Mouse (Mus musculus): ENCODE results near the gene Bhmt2. TPM values are rescaled to one million over a fixed set of nuclear protein-coding genes. Genes with fewer than 3 reads are reported as not detected.

The Bhmt2 gene
- polyA plus RNA-seq, 1 experiment from 2014 or later, result not detected

DNA sequence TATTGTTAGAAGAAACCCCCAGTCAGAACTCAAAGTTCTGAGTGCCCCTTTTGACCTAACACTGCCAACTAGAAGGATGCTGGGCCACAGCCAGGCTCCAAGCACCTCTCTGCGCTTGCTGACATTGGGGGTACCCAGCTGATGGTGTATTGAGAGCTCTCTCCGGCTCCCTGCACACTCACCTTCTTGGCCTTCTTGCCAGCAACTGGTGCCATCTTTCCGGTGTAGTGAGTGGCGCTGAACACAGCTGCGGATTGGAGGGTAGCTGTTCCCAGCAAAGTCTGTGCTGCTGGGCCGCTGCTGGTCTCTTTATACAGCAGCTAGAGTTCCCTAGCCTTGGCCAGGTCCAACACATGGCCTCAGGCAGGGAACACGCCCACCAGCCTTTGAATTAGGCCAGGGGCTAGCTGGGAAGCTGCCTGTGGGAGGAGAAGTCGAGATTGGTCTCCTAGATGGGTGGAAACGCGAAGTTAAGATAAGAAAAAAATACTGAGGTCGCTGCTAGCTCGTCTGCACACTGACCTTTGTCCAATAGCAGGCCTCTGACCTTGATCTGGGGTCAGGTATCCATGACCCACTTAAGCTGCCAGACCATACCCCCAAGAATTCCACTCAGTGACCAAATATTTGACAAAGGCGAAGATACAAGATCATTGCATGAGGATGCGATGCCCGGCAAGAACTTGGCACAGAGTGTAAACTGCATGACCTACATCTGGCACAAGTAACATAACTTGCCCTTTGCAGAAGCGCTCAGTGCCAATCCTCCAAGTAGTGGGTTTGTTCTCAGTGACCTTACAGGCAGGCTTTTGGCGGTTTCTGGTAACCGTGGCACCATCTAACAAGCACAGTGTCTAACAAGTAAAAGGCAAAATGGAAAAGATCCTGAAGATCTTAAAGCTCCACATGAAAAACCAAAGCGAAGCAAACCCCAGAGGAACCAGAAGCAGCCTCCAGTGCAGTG lies 36.5 kb downstream of the Bhmt2 start, which contains the start of gene Bhmt:
TSS of gene Bhmt (minus strand) at position 680 of the 964 bp plus-strand sequence.
- WGBS, result 61% methylated on average over 19 of the region's 19 CpGs
- Histone ChIP-seq H3K4me3 (no peak within 1 kb of the TSS), H3K9me3 (no peaks in the 10 kb centered on the region), H3K9ac (no peak within 1 kb of the TSS), H3K4me1 (no peaks in the 10 kb centered on the region), H3K36me3 (no peaks in the 10 kb centered on the region), H3K27ac (no peak within 1 kb of the TSS), H3K27me3 (no peaks in the 10 kb centered on the region), H3K4me2 (replicated peaks) (no peak within 1 kb of the TSS)
- no peak for ATAC-seq (ENCODE audit: insufficient number of reproducible peaks, insufficient read depth, low FRiP score, low TSS enrichment)

DNA sequence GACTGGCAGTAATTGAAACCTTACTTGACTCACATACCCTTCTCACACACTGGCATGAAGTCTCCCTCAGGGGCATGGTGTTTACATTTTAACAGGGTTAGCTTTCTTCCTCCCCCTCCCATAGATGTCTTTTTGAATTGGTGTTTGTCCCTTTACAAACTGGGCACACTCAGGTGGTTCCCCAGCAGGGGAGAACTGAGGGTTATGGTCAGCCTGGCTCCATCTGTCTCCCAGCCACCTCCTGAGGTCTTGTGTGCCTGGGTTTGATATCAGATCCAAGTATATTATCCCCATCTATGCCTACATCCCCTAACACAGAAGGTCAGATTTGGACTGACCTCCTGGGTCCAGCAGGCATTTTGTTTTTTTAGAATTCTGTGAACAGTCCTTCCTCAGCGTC lies 37.5 kb downstream of the Bhmt2 start:
- no peak for ATAC-seq (ENCODE audit: insufficient number of reproducible peaks, insufficient read depth, low FRiP score, low TSS enrichment)
- H3K27me3 ChIP-seq, result no peaks in the 10 kb centered on the region
- no peaks in the 10 kb centered on the region for H3K4me1 ChIP-seq
- H3K4me2 ChIP-seq (replicated peaks), result no peak overlapping the region
- H3K9ac ChIP-seq, result no peak overlapping the region
- no peaks in the 10 kb centered on the region for H3K36me3 ChIP-seq
- H3K4me3 ChIP-seq, result no peak overlapping the region
- no peaks in the 10 kb centered on the region for H3K9me3 ChIP-seq
- WGBS, result 73% methylated on average over 1 of the region's 1 CpGs
- no peak overlapping the region for H3K27ac ChIP-seq

DNA sequence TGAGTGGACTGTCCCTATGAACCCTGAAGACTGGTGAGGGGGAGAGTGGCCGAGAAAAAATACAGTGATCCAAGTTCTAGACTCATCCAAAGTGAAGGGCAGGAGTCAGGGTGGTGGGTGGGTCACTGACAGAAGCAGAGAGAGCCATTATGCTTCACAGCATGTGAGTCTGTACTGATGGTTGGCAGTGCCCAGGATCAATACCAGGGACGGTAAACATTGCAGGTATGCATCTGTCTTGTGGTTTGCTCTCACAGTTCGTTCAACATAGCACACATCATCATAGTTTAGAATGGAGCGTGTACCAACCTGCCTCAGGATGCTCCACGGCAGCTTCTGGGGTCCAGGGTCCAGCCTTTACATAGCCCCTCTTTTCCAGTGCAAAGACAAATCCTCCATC lies 41.2 kb downstream of the Bhmt2 start:
- no peak for ATAC-seq (ENCODE audit: insufficient number of reproducible peaks, insufficient read depth, low FRiP score, low TSS enrichment)
- H3K9ac ChIP-seq, result no peak overlapping the region

DNA sequence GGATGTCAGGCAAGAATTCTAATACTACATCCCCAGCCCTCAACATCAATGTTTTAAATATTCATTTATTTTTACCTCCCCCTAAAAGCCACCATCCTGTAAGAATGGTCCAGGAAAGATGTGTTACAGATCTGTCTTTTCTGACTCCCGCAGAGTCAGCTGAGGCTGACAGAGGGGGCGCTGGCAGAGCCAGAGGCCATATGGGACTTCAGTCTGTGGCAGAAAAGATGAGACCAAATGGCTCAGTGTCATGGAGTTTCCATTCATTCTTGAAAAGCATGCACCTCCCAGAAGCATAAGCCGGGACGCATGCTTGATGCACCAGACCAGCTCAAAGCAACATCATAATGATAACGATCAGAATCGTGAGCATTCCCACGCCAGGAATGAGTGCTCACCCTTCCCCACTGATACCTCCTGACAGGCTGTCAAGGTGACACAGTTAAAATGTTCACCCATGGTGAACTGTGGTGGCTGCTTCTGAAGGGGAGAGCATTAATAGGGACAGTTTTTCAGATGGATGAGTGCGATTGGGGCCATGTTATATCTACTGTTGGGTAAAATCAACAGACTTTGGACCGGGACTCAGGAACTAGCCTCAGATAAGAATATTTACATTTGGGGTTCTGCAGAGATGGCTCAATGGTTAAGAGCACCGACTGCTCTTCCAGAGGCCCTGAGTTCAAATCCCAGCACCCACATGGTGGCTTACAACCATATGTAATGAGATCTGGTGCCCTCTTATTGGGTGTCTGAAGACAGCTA lies 43.0 kb downstream of the Bhmt2 start:
- no peaks in the 10 kb centered on the region for H3K36me3 ChIP-seq

More for the DNA sequence above, 41.2 kb downstream of the Bhmt2 start:
- Histone ChIP-seq H3K36me3 (no peaks in the 10 kb centered on the region), H3K4me1 (0 out of 2 replicates have a peak, but pooled peaks cover 3% of the 10 kb centered on the region), H3K4me3 (no peak overlapping the region), H3K27me3 (no peaks in the 10 kb centered on the region), H3K27ac (no peak overlapping the region), H3K4me2 (replicated peaks) (no peak overlapping the region), H3K9me3 (no peaks in the 10 kb centered on the region)
- WGBS, result 75% methylated on average over 5 of the region's 5 CpGs

DNA sequence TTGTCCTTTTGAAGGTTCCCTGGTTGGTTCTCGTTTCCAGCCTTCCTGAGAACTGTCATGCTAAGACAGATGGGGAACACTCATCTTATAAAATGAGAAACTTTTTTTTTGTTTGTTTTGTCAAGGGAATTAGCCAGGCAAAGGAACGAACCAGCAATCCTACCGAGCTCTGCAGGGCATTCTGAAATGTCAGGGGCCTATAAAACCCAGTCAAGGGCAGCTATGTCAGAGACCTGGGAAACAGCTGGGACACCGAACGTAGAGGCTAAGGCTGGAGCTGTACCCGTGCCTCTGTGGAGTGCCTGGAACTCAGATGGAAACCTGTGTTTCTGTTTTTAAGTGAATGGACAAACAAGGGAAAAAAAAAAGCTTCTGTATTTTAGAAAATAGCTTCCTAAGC lies 45.2 kb downstream of the Bhmt2 start:
- no peak overlapping the region for H3K9ac ChIP-seq

More for the DNA sequence above, 43.0 kb downstream of the Bhmt2 start:
- no peak overlapping the region for H3K4me2 ChIP-seq (replicated peaks)
- H3K9me3 ChIP-seq, result no peaks in the 10 kb centered on the region
- no peak overlapping the region for H3K27ac ChIP-seq
- no peak overlapping the region for H3K9ac ChIP-seq
- H3K4me3 ChIP-seq, result no peak overlapping the region
- no peak for ATAC-seq (ENCODE audit: insufficient number of reproducible peaks, insufficient read depth, low FRiP score, low TSS enrichment)
- no peaks in the 10 kb centered on the region for H3K27me3 ChIP-seq
- WGBS, result 87% methylated on average over 10 of the region's 10 CpGs
- 0 out of 2 replicates have a peak, but pooled peaks cover 3% of the 10 kb centered on the region for H3K4me1 ChIP-seq

DNA sequence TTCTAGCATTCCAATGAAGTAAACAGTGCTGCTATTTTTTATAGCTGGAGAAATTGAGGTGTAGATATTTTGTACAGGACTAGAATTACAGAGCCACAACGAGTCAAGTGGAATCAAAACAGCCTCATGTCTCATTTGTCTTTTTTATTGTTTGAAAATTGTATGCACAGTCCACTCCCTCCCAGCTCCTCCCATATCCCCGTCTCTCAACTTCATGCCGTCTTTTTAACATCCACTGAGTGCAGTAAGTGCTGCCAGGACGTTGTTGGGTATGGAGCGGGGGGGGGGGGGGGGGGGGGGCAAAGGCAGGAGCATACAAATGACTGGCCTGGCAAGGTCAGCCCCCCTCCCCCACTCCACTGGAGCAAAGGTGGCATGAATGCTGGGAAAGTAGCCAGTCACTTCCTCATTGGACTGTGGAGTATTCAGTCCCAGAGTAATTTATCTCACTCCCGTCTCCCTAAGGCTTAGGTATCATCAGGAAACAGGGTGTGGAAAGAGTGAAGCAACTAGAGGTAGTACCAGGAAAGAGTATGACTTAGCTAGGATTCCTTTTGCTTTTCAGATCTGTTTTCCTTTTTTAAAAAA lies 59.6 kb downstream of the Bhmt2 start:
- no peaks in the 10 kb centered on the region for H3K9me3 ChIP-seq
- 54% methylated on average over 5 of the region's 6 CpGs for WGBS
- ATAC-seq (ENCODE audit: insufficient number of reproducible peaks, insufficient read depth, low FRiP score, low TSS enrichment), result no peak
- no peak overlapping the region for H3K27ac ChIP-seq
- no peak overlapping the region for H3K4me2 ChIP-seq (replicated peaks)
- no peak overlapping the region for H3K9ac ChIP-seq
- H3K4me3 ChIP-seq, result no peak overlapping the region
- H3K4me1 ChIP-seq, result peaks cover 3% of the 10 kb centered on the region; the same call in 1 of the 2 replicates
- H3K27me3 ChIP-seq, result no peaks in the 10 kb centered on the region
- H3K36me3 ChIP-seq, result no peaks in the 10 kb centered on the region

More for the DNA sequence above, 45.2 kb downstream of the Bhmt2 start:
- no peak for ATAC-seq (ENCODE audit: insufficient number of reproducible peaks, insufficient read depth, low FRiP score, low TSS enrichment)
- H3K4me1 ChIP-seq, result 0 out of 2 replicates have a peak, but pooled peaks cover 3% of the 10 kb centered on the region
- H3K9me3 ChIP-seq, result no peaks in the 10 kb centered on the region
- no peak overlapping the region for H3K27ac ChIP-seq
- no peaks in the 10 kb centered on the region for H3K27me3 ChIP-seq
- WGBS, result 26% methylated on average over 6 of the region's 6 CpGs
- no peak overlapping the region for H3K4me2 ChIP-seq (replicated peaks)
- H3K36me3 ChIP-seq, result no peaks in the 10 kb centered on the region
- H3K4me3 ChIP-seq, result no peak overlapping the region

DNA sequence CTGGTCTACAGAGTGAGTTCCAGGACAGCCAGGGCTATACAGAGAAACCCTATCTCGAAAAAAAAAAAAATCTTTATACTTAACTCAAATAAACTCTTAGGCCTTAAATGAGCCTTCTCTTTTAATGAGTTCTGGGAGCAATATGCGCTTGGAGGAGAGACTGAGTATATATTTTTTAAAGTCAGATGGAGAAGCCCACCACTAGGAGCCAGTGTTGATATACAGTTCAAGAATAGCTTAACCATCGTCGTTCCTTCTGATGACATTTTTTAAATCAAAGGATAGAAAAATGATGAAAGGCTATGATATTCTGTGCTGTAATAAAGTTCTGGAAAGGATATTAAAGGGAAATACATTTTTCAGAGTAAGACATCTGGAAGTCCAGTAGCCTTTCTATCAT lies 60.3 kb downstream of the Bhmt2 start:
- WGBS, result 70% methylated on average over 4 of the region's 4 CpGs
- no peak for ATAC-seq (ENCODE audit: insufficient number of reproducible peaks, insufficient read depth, low FRiP score, low TSS enrichment)
- Histone ChIP-seq H3K4me1 (peaks cover 3% of the 10 kb centered on the region; the same call in 1 of the 2 replicates), H3K36me3 (no peaks in the 10 kb centered on the region), H3K4me2 (replicated peaks) (no peak overlapping the region), H3K9me3 (no peaks in the 10 kb centered on the region), H3K27me3 (no peaks in the 10 kb centered on the region), H3K27ac (no peak overlapping the region), H3K9ac (no peak overlapping the region), H3K4me3 (no peak overlapping the region)

DNA sequence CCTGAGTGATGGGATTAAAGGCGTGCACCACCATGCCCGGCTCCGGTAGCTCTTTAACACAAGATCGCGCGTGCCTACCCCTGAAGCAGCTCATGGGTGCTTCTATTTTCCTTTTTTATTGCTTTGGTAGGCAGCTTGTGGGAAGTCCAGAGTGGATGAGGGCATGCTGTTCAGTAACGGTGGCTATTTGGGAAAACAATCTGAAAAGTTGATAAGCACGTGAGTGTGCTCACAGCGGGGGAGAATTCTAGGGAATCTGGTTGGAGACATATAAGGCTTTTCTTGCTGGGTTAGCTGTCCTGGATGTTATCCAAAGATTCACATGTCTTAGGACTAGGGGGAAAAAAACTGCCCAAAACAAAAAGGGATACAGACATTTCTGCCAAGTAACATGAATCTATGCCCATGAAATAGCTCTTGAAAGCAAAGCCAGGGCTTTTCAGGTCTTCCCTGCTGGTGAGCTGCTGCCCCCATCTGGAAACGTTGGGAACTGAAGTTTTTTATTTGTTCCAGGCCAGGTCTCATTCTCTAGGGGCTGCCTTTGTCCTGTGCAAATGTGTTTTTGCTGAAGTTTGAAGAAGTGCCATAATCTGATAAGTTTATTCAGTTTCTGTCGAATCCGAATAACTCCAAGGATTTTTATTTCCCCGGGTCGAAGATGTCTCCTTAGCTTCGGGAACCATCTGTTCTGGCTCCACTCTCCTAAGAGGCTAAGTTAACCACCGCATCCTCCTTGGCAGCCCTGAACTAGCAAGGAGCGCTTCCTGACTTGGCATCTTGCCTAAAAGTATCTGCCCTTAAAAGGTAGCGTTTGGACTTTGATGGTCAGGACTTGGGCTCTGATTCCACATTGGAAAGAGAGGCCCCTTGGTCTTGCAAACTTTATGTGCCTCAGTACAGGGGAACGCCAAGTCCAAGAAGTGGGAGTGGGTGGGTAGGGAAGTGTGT lies 61.2 kb downstream of the Bhmt2 start:
- Histone ChIP-seq H3K9ac (no peak overlapping the region), H3K4me3 (no peak overlapping the region), H3K27me3 (no peaks in the 10 kb centered on the region), H3K4me2 (replicated peaks) (no peak overlapping the region), H3K4me1 (peaks cover 3% of the 10 kb centered on the region; the same call in 1 of the 2 replicates), H3K9me3 (no peaks in the 10 kb centered on the region), H3K27ac (no peak overlapping the region), H3K36me3 (no peaks in the 10 kb centered on the region)
- no peak for ATAC-seq (ENCODE audit: insufficient number of reproducible peaks, insufficient read depth, low FRiP score, low TSS enrichment)
- 62% methylated on average over 19 of the region's 19 CpGs for WGBS

DNA sequence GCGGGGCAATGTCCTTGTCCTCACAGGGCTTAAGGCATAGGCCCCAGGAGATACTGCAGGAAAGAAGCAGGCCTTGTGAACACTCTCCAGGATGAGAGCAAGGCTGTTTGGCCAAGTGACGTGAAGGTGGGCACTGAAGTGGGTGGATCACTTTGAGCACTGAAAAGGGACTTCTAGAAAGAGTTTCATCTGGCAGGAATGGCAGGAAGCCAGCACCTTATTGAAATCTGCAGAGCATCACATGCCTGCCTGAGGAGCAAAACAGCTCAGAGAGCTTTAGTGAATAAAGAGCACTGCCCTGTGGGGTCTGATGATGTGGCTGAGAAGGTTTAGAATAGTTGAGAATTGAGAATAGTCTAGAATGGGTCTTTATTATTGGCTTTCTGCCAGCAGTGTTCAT lies 65.6 kb downstream of the Bhmt2 start:
- H3K9me3 ChIP-seq, result no peaks in the 10 kb centered on the region
- no peak overlapping the region for H3K4me3 ChIP-seq
- H3K27ac ChIP-seq, result no peak overlapping the region
- WGBS, result 85% methylated on average over 2 of the region's 2 CpGs
- H3K36me3 ChIP-seq, result no peaks in the 10 kb centered on the region
- no peaks in the 10 kb centered on the region for H3K27me3 ChIP-seq
- ATAC-seq (ENCODE audit: insufficient number of reproducible peaks, insufficient read depth, low FRiP score, low TSS enrichment), result no peak
- H3K9ac ChIP-seq, result no peak overlapping the region
- peaks cover 3% of the 10 kb centered on the region; the same call in 1 of the 2 replicates for H3K4me1 ChIP-seq
- H3K4me2 ChIP-seq (replicated peaks), result no peak overlapping the region

DNA sequence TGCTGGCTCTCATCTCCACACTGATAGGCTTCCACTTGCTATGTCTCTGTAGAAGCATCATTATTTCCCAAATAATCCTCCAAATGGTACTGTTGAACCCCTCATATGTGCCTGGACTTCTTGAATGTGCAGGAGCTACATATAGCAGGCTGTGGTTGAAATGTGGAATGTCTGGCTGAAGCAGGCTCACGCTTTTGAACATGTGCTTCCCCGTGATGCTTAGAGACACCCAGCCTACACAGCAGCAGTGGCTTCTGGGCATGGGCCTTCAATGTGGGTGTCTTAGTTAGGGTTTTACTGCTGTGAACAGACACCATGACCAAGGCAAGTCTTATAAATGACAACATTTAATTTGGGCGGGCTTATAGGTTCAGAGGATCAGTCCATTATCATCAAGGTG lies 66.4 kb downstream of the Bhmt2 start:
- H3K9ac ChIP-seq, result no peak overlapping the region
- WGBS, result 91% methylated on average over 3 of the region's 3 CpGs
- no peaks in the 10 kb centered on the region for H3K27me3 ChIP-seq
- H3K4me2 ChIP-seq (replicated peaks), result no peak overlapping the region
- ATAC-seq (ENCODE audit: insufficient number of reproducible peaks, insufficient read depth, low FRiP score, low TSS enrichment), result no peak
- H3K4me3 ChIP-seq, result no peak overlapping the region
- H3K4me1 ChIP-seq, result peaks cover 2% of the 10 kb centered on the region; the same call in 1 of the 2 replicates
- no peaks in the 10 kb centered on the region for H3K36me3 ChIP-seq
- no peaks in the 10 kb centered on the region for H3K9me3 ChIP-seq
- H3K27ac ChIP-seq, result no peak overlapping the region

Measured in embryonic facial prominence, embryonic 12.5 days (tissue).